Mouse (Mus musculus) gastrocnemius, postnatal 4 days (tissue): ENCODE measurements around the gene Cxcl1. TPM values are rescaled to one million over a fixed set of nuclear protein-coding genes. Genes with fewer than 3 reads are reported as not detected.
A peak's percentile ranks its signal among the peaks of the same experiment; 100 is the strongest.
"Not testable (repeated sequence)": the region's sequence is repeated elsewhere in the genome, so short reads cannot be mapped to it uniquely, and the experiment has no call there.

ENCODE experiments used
- DNase-seq, 2 experiments: peaks; one replicate each; pipeline ENCODE4 v3.0.0; 2021 to 2022; ENCODE audit warnings: low spot score in 2 of 2, mixed read lengths in 2 of 2
- long read RNA-seq, 2 experiments: library from polyadenylated mRNA; stranded (forward); transcript quantifications; one replicate each; pipeline ENCODE4 v2.0.0; 2021
- total RNA-seq, 2 experiments: library from RNA; stranded (reverse); gene quantifications; 2 replicates each; pipeline ENCODE4 v1.2.3; 2021

Gene Cxcl1
- under 1 TPM; 0.69 to 0.91 TPM for total RNA-seq
- long read RNA-seq, experiment 1: 0 reads
- long read RNA-seq, experiment 2: 0 reads

DNA sequence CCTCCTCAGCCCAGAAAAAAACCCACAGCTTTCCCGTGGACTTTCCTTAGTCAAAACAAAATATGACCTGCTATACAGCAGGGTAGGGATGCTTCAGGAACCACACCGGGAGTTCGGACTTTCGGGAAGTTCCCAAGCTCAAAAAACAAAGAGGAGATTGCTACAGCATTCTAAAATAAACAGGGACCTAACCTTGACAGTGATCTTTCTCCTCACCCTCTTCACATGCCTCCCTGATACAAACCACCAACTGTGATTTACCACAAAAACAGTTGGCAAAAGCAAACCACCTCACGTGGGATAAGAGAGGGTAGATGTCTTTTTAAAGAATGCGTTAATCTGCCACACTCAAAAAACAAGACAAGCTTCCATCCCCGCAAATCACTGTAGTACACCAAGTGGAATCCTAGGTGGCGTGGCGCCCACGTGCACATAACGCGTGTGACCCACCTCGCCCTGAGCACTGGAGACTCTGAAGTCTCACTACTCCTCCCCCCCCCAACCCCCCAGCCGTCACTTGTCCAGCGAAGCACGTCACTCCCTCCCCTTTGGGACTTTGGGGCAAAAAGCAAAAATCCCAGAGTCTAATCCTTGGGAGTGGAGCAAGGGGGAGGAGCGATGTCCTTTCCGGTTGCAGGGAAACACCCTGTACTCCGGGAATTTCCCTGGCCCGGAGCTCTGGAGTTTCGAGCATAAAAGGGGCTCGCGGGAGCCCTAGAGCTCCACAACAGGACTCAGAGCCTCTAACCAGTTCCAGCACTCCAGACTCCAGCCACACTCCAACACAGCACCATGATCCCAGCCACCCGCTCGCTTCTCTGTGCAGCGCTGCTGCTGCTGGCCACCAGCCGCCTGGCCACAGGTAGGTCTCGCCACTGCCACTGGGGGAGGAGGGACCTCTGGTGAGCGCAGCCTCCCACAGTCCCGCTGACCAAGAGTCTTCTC, at the start of gene Cxcl1:
Gene Cxcl1 (plus strand): TSS at position 723 of the 945 bp plus-strand sequence.
- DNase-seq: peak in 1 of 2 experiments; percentile 47

GRCm38 (mm10) chr5:90843891-90844290, 47.1 kb upstream of the Cxcl1 start:
- no peak for DNase-seq

GRCm38 (mm10) chr5:90850096-90850495, 40.9 kb upstream of the Cxcl1 start:
- DNase-seq: not testable (repeated sequence)

GRCm38 (mm10) chr5:90851391-90851790, 39.6 kb upstream of the Cxcl1 start:
- not testable (repeated sequence) for DNase-seq

GRCm38 (mm10) chr5:90853206-90853605, 37.8 kb upstream of the Cxcl1 start:
- no peak for DNase-seq

GRCm38 (mm10) chr5:90855308-90856230, 35.5 kb upstream of the Cxcl1 start:
- no peak for DNase-seq

- DNase-seq: no peak
Observed at GRCm38 (mm10) chr5:90857463-90857862, 33.6 kb upstream of the Cxcl1 start.

DNA sequence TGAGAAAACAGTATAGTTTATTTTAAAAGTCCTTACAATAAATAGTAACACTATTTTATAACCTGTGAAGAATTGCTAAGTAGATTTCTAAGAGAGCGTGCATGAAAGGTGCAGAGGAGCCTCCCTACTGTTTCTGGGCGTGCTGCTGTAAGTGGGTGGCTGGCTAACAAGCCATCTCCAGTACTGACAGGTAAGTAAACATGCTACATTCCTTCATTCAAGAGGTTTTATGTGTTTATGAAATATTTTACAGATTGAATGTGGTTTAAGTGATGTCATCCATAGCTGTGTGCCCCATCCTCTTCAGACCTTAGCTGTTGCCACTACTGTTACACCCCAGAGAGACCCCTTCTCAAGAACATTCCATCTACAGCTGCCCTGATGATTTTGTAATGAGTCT, 32.6 kb upstream of the Cxcl1 start:
- DNase-seq: no peak

DNA sequence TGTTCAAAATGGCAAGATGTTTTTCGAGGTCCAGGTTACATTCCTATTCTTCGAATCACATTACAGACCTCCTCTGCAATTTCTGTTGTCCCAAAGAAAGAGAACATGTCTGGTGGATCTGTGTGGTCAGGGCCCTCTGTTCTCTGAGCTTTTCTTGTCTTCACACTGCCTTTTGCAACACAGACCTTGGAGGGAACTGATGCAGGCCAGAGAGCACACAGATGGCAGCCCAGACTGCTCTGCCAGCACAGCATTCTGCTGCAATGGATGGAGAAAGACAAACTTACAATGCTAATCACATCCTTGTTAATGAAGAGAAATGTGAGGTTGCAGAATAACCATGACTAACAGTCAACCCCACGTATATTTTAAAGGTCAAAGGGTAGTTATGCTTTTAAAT, 32.0 kb upstream of the Cxcl1 start:
- no peak for DNase-seq

DNA sequence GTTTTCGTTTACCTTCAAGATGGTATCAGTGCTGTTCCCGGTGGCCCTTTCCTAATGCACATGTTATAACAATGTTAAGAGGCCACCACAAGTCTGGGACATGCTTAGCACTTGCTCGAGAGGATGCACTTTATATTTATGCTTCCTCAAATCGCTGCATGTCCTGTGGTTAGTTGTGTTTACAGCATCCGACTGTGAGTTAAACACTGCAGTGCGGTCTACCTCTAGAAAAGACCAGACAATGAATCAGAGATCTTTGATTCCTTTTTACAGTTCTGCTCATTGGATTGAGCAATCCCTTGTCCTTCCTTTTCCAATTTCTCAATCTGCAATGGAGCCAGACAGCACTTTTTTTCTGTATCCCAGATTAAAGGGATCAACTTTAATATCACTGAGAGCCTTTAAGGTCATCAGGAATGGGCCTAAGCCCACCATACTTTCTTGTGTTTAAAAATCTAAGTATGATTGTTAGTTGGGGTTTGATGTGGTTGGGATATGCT, 29.1 kb upstream of the Cxcl1 start:
- DNase-seq: no peak

DNA sequence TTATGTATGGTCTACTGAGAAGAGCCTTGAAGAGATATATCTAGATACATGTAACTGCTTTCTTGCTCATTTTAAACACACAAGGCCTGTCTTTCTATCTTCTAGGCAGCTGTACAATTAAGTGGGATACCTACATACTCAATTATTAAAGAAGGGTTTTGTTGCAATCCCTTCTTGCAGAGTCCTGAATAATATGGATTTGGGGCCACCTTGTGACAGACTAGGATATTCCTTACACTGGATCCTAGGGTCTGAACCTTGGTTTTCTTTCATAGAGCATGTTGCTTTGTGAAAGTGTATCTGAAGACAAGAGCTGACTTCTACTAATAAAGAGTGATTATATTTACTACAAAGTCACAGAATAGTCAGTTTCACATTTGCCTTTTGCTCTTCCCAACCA, 24.3 kb upstream of the Cxcl1 start:
- DNase-seq: no peak

DNA sequence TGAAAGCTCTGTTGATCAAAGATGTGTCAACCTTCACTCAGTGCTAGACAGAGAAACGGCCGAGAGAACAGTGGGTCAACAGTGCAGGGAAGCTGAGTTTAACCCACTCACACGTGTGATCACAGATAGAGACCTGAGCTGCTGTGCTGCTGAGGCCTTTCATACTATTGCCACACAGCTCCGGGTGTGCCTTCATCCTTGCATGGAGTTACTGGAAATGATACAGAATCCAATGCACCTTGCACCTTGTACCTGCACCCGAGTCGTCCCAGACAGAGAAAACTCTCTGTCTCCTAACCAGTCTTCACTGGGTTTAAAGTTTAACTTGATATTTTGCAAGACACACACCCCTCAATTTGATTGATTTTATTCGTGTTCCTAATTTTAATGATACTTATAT, 18.7 kb upstream of the Cxcl1 start:
- no peak for DNase-seq

- DNase-seq: peak in 1 of 2 experiments; percentile 39
Observed at GRCm38 (mm10) chr5:90876045-90876444, 15.0 kb upstream of the Cxcl1 start.

- DNase-seq: no peak
Observed at GRCm38 (mm10) chr5:90876471-90877172, 14.4 kb upstream of the Cxcl1 start.

GRCm38 (mm10) chr5:90877173-90877512, 13.9 kb upstream of the Cxcl1 start:
- no peak for DNase-seq

DNA sequence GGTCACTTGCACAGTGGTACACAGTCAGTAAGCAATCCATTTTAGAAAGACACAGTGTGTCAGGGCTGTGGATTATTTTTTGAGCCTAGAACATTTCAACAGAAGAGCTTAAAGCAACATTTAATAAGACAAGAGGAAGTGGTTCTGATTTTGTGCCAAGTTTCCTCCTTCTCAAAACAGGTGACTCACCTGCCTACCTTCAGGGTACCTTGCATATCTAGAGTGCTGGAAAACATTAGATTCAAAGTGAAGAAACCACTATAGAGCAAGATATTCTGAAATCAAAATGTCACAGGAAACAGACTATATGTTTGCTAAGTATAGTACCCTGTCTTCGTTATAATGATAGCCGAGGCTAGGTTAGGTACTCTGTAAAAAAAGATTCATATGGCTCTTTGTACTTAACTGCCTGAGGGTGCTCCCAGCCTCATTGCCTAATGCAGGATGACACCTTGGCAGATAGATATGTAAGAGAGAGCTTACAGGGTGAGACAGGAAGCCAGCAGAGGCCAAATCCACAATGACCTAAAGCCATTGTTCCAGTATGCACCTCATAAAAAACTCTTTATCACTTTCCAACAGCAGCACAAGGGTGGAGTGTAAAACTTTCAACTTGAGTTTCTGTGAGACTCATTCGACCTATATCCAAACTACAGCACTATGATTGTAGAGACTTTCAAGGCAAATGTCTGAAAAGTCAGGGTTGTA, 11.6 kb upstream of the Cxcl1 start:
- no peak for DNase-seq

GRCm38 (mm10) chr5:90880335-90880850, 10.6 kb upstream of the Cxcl1 start:
- DNase-seq: no peak

- no peak for DNase-seq
Observed at GRCm38 (mm10) chr5:90881021-90881420, 10.0 kb upstream of the Cxcl1 start.

DNA sequence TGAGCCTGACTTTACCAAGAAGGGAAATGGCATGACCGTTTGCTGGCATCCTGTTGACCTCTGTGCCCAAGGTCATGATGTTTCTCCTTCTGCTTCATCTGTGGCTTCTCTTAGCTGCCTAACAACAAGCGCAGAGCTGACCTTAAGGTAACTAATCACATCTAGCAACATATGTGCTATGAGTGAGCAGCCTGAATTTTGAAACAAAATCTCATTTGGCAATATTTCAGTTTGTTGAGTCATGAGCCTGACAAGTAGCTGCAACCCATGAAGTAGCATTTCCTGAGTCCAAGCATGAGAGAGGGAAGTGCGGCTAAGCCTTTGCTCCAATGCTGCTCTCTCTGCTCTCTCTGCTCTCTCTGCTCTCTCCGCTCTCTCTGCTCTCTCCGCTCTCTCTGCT, 9.4 kb upstream of the Cxcl1 start:
- DNase-seq: no peak

- DNase-seq: no peak
Observed at GRCm38 (mm10) chr5:90882146-90882545, 8.9 kb upstream of the Cxcl1 start.
